Mouse (Mus musculus): ENCODE results near the gene Ttyh1. TPM values are rescaled to one million over a fixed set of nuclear protein-coding genes. Genes with fewer than 3 reads are reported as not detected.
A peak's percentile ranks its signal among the peaks of the same experiment; 100 is the strongest.

Ttyh1 gene
- polyA plus RNA-seq, 1 experiment from 2014 or later = 0.97 TPM

GRCm38 (mm10) chr7:4144766-4145551, 25.8 kb downstream of the Ttyh1 start:
- H3K27ac ChIP-seq (ENCODE audit: poor library complexity, severe bottlenecking) = no peak overlapping the region
- no peak overlapping the region for H3K9ac ChIP-seq
- no peak overlapping the region for H3K4me2 ChIP-seq
- no peaks in the 10 kb centered on the region for H3K9me3 ChIP-seq (replicated peaks)
- no peak for ATAC-seq (ENCODE audit: insufficient number of reproducible peaks, low FRiP score)
- H3K27me3 ChIP-seq (replicated peaks) = no peaks in the 10 kb centered on the region
- H3K36me3 ChIP-seq = peaks cover 85% of the 10 kb centered on the region
- no peak overlapping the region for H3K4me3 ChIP-seq
- peaks cover 13% of the 10 kb centered on the region for H3K4me1 ChIP-seq (replicated peaks)
- 93% methylated on average over 20 of the region's 20 CpGs for WGBS

GRCm38 (mm10) chr7:4145552-4146190, 26.5 kb downstream of the Ttyh1 start:
- ATAC-seq (ENCODE audit: insufficient number of reproducible peaks, low FRiP score) = no peak
- 75% methylated on average over 6 of the region's 6 CpGs for WGBS
- no peak overlapping the region for H3K4me2 ChIP-seq
- no peak overlapping the region for H3K27ac ChIP-seq (ENCODE audit: poor library complexity, severe bottlenecking)
- peaks cover 20% of the 10 kb centered on the region for H3K4me1 ChIP-seq (replicated peaks)
- peaks cover 78% of the 10 kb centered on the region for H3K36me3 ChIP-seq
- no peak overlapping the region for H3K4me3 ChIP-seq
- no peak overlapping the region for H3K9ac ChIP-seq
- 0 out of 2 replicates have a peak, but pooled peaks cover under 1% of the 10 kb centered on the region for H3K27me3 ChIP-seq (replicated peaks)
- H3K9me3 ChIP-seq (replicated peaks) = no peaks in the 10 kb centered on the region

- Histone ChIP-seq H3K36me3 (peaks cover 75% of the 10 kb centered on the region), H3K9me3 (replicated peaks) (no peaks in the 10 kb centered on the region), H3K27me3 (replicated peaks) (peaks cover 9% of the 10 kb centered on the region), H3K4me2 (no peak overlapping the region), H3K9ac (no peak overlapping the region), H3K27ac (ENCODE audit: poor library complexity, severe bottlenecking) (no peak overlapping the region), H3K4me1 (replicated peaks) (peaks cover 28% of the 10 kb centered on the region), H3K4me3 (no peak overlapping the region)
- 96% methylated on average over 23 of the region's 23 CpGs for WGBS
- ATAC-seq (ENCODE audit: insufficient number of reproducible peaks, low FRiP score) = no peak
Observed at GRCm38 (mm10) chr7:4146241-4147180, 27.3 kb downstream of the Ttyh1 start.

GRCm38 (mm10) chr7:4147371-4147770, 28.2 kb downstream of the Ttyh1 start:
- Histone ChIP-seq H3K36me3 (peaks cover 68% of the 10 kb centered on the region), H3K4me1 (replicated peaks) (peaks cover 29% of the 10 kb centered on the region), H3K4me3 (no peak overlapping the region), H3K27ac (ENCODE audit: poor library complexity, severe bottlenecking) (no peak overlapping the region), H3K9ac (no peak overlapping the region), H3K27me3 (replicated peaks) (peaks cover 15% of the 10 kb centered on the region), H3K9me3 (replicated peaks) (no peaks in the 10 kb centered on the region), H3K4me2 (no peak overlapping the region)
- 88% methylated on average over 19 of the region's 20 CpGs for WGBS
- ATAC-seq (ENCODE audit: insufficient number of reproducible peaks, low FRiP score) = no peak

- 84% methylated on average over 4 of the region's 4 CpGs for WGBS
Observed at GRCm38 (mm10) chr7:4147836-4148235, 28.6 kb downstream of the Ttyh1 start.

GRCm38 (mm10) chr7:4148341-4149208, 29.4 kb downstream of the Ttyh1 start:
- Histone ChIP-seq H3K27me3 (replicated peaks) (peaks cover 15% of the 10 kb centered on the region), H3K9ac (peak overlapping the region; percentile 81), H3K4me3 (peak overlapping the region; percentile 80), H3K4me1 (replicated peaks) (peaks cover 29% of the 10 kb centered on the region), H3K9me3 (replicated peaks) (no peaks in the 10 kb centered on the region), H3K27ac (ENCODE audit: poor library complexity, severe bottlenecking) (peak overlapping the region; percentile 93), H3K4me2 (peak overlapping the region; percentile 98), H3K36me3 (peaks cover 56% of the 10 kb centered on the region)
- 29% methylated on average over 18 of the region's 18 CpGs for WGBS
- ATAC-seq (ENCODE audit: insufficient number of reproducible peaks, low FRiP score) = peak; percentile 5; the same call in 1 of the 2 replicates

More at GRCm38 (mm10) chr7:4147836-4148235, 28.6 kb downstream of the Ttyh1 start:
- Histone ChIP-seq H3K4me2 (0 out of 2 replicates have a peak overlapping the region, but pooled peaks have one; percentile 98), H3K4me1 (replicated peaks) (peaks cover 29% of the 10 kb centered on the region), H3K9ac (peak overlapping the region; percentile 81; the same call in 1 of the 2 replicates), H3K4me3 (no peak overlapping the region), H3K27me3 (replicated peaks) (peaks cover 15% of the 10 kb centered on the region), H3K36me3 (peaks cover 63% of the 10 kb centered on the region), H3K9me3 (replicated peaks) (no peaks in the 10 kb centered on the region), H3K27ac (ENCODE audit: poor library complexity, severe bottlenecking) (no peak overlapping the region)
- no peak for ATAC-seq (ENCODE audit: insufficient number of reproducible peaks, low FRiP score)

- whole genome bisulfite sequencing = under 1% methylated on average over 64 of the region's 64 CpGs
- ATAC-seq (ENCODE audit: insufficient number of reproducible peaks, low FRiP score) = peak; percentile 83
- peaks cover 47% of the 10 kb centered on the region for H3K36me3 ChIP-seq
- peak overlapping the region; percentile 80 for H3K4me3 ChIP-seq
- H3K27me3 ChIP-seq (replicated peaks) = peaks cover 15% of the 10 kb centered on the region
- peak overlapping the region; percentile 93 for H3K27ac ChIP-seq (ENCODE audit: poor library complexity, severe bottlenecking)
- peaks cover 29% of the 10 kb centered on the region for H3K4me1 ChIP-seq (replicated peaks)
- peak overlapping the region; percentile 98 for H3K4me2 ChIP-seq
- H3K9me3 ChIP-seq (replicated peaks) = no peaks in the 10 kb centered on the region
- H3K9ac ChIP-seq = peak overlapping the region; percentile 81
Observed at GRCm38 (mm10) chr7:4149209-4150054, 30.2 kb downstream of the Ttyh1 start.

GRCm38 (mm10) chr7:4150059-4150541, 30.9 kb downstream of the Ttyh1 start, which contains the start of gene Leng9:
Gene Leng9, minus strand, starts transcription at chr7:4150374.
- peaks cover 41% of the 10 kb centered on the region for H3K36me3 ChIP-seq
- H3K9ac ChIP-seq = peak within 1 kb of the TSS; percentile 81
- H3K4me2 ChIP-seq = peak within 1 kb of the TSS; percentile 98
- peak within 1 kb of the TSS; percentile 93 for H3K27ac ChIP-seq (ENCODE audit: poor library complexity, severe bottlenecking)
- peaks cover 29% of the 10 kb centered on the region for H3K4me1 ChIP-seq (replicated peaks)
- 3% methylated on average over 14 of the region's 14 CpGs for WGBS
- peaks cover 15% of the 10 kb centered on the region for H3K27me3 ChIP-seq (replicated peaks)
- peak within 1 kb of the TSS; percentile 80 for H3K4me3 ChIP-seq
- no peaks in the 10 kb centered on the region for H3K9me3 ChIP-seq (replicated peaks)
- peak; percentile 12; the same call in 1 of the 2 replicates for ATAC-seq (ENCODE audit: insufficient number of reproducible peaks, low FRiP score)

- Histone ChIP-seq H3K4me2 (peak overlapping the region; percentile 98), H3K9me3 (replicated peaks) (no peaks in the 10 kb centered on the region), H3K36me3 (peaks cover 33% of the 10 kb centered on the region), H3K9ac (no peak overlapping the region), H3K27ac (ENCODE audit: poor library complexity, severe bottlenecking) (no peak overlapping the region), H3K4me3 (peak overlapping the region; percentile 80), H3K27me3 (replicated peaks) (peaks cover 15% of the 10 kb centered on the region), H3K4me1 (replicated peaks) (peaks cover 29% of the 10 kb centered on the region)
- 14% methylated on average over 14 of the region's 14 CpGs for WGBS
- no peak for ATAC-seq (ENCODE audit: insufficient number of reproducible peaks, low FRiP score)
Observed at GRCm38 (mm10) chr7:4150811-4151221, 31.6 kb downstream of the Ttyh1 start.
